Mouse (Mus musculus): Measurements from ENCODE around the gene Mpst. TPM values are rescaled to one million over a fixed set of nuclear protein-coding genes. Genes with fewer than 3 reads are reported as not detected.

Gene Mpst
- total RNA-seq, 2 experiments from 2014 or later = 32.9 to 37.0 TPM

- no peak for DNase-seq (ENCODE audit: low spot score in 2 of 2)
- intact Hi-C loops (cut with DNase I) = no loop called here
Measured at GRCm38 (mm10) chr15:78402423-78402822, 3.8 kb upstream of the Mpst start.

GRCm38 (mm10) chr15:78403301-78403741, 2.9 kb upstream of the Mpst start:
- DNase-seq (ENCODE audit: low spot score in 2 of 2) = no peak
- intact Hi-C loops (cut with DNase I) = no loop called here

GRCm38 (mm10) chr15:78403896-78404295, 2.3 kb upstream of the Mpst start:
- intact Hi-C loops (cut with DNase I) = no loop called here
- no peak for DNase-seq (ENCODE audit: low spot score in 2 of 2)

- intact Hi-C loops (cut with DNase I) = no loop called here
- DNase-seq (ENCODE audit: low spot score in 2 of 2) = no peak
Measured at GRCm38 (mm10) chr15:78405098-78405497, 1.1 kb upstream of the Mpst start.

GRCm38 (mm10) chr15:78405517-78406211, 552 bp upstream of the Mpst start, which contains the start of gene Tst:
Gene Tst (minus strand): TSS chr15:78405907.
- intact Hi-C loops (cut with DNase I) = no loop called here
- peak; percentile 81 to 83 for DNase-seq (ENCODE audit: low spot score in 2 of 2)

- intact Hi-C loops (cut with DNase I) = no loop called here
- DNase-seq (ENCODE audit: low spot score in 2 of 2) = no peak
Measured at GRCm38 (mm10) chr15:78409570-78410052, 3.4 kb downstream of the Mpst start.

GRCm38 (mm10) chr15:78413083-78413718, 7.0 kb downstream of the Mpst start:
- intact Hi-C loops (cut with DNase I) = no loop called here

GRCm38 (mm10) chr15:78413719-78414117, 7.5 kb downstream of the Mpst start:
- no peak for DNase-seq (ENCODE audit: low spot score in 2 of 2)
- intact Hi-C loops (cut with DNase I) = no loop called here

More at GRCm38 (mm10) chr15:78413083-78413718, 7.0 kb downstream of the Mpst start:
- no peak for DNase-seq (ENCODE audit: low spot score in 2 of 2)

- no peak for DNase-seq (ENCODE audit: low spot score in 2 of 2)
- intact Hi-C loops (cut with DNase I) = no loop called here
Measured at GRCm38 (mm10) chr15:78414157-78414556, 7.9 kb downstream of the Mpst start.

- intact Hi-C loops (cut with DNase I) = no loop called here
- DNase-seq (ENCODE audit: low spot score in 2 of 2) = no peak
Measured at GRCm38 (mm10) chr15:78416937-78417336, 10.7 kb downstream of the Mpst start.

- DNase-seq (ENCODE audit: low spot score in 2 of 2) = no peak
- intact Hi-C loops (cut with DNase I) = loop anchor here (5.0 kb wide), 1 partner anchor 163 kb away; no protein-coding TSS in a partner anchor
Measured at GRCm38 (mm10) chr15:78420395-78420794, 14.2 kb downstream of the Mpst start.

GRCm38 (mm10) chr15:78422046-78422956, 16.1 kb downstream of the Mpst start:
- DNase-seq (ENCODE audit: low spot score in 2 of 2) = peak; percentile 74 to 81
- intact Hi-C loops (cut with DNase I) = loop anchor here (2.0 to 5.0 kb wide), 2 partner anchors 68 to 165 kb away; no protein-coding TSS in a partner anchor

GRCm38 (mm10) chr15:78424507-78424906, 18.3 kb downstream of the Mpst start:
- no peak for DNase-seq (ENCODE audit: low spot score in 2 of 2)
- intact Hi-C loops (cut with DNase I) = loop anchor here (5.0 kb wide), 1 partner anchor 167 kb away; no protein-coding TSS in a partner anchor

GRCm38 (mm10) chr15:78425230-78425629, 19.0 kb downstream of the Mpst start:
- intact Hi-C loops (cut with DNase I) = no loop called here
- DNase-seq (ENCODE audit: low spot score in 2 of 2) = no peak

- peak; percentile 87 to 90 for DNase-seq (ENCODE audit: low spot score in 2 of 2)
- intact Hi-C loops (cut with DNase I) = no loop called here
Measured at GRCm38 (mm10) chr15:78428391-78429138, 22.3 kb downstream of the Mpst start, which contains the start of gene Kctd17. Gene Kctd17 (plus strand): TSS chr15:78428564.

- no peak for DNase-seq (ENCODE audit: low spot score in 2 of 2)
- intact Hi-C loops (cut with DNase I) = no loop called here
Measured at GRCm38 (mm10) chr15:78429139-78429459, 22.9 kb downstream of the Mpst start.

GRCm38 (mm10) chr15:78429871-78430622, 23.8 kb downstream of the Mpst start:
- DNase-seq (ENCODE audit: low spot score in 2 of 2) = no peak
- intact Hi-C loops (cut with DNase I) = loop anchor here (10.0 kb wide), 2 partner anchors 455 to 645 kb away; partner anchors contain the start of gene Eif3d

GRCm38 (mm10) chr15:78430874-78431273, 24.7 kb downstream of the Mpst start:
- DNase-seq (ENCODE audit: low spot score in 2 of 2) = no peak
- intact Hi-C loops (cut with DNase I) = loop anchor here (10.0 kb wide), 2 partner anchors 456 to 646 kb away; partner anchors contain the start of gene Eif3d
